Comparison of ENCODE assay signal across 9 mouse cellular contexts in genomic region chr1:155027583-155027982, GRCm38 (mm10).
DNase-seq lines count a peak whose midpoint lies in the region; ATAC-seq lines count a peak whose summit lies in the region.
"Had no signal": no experiment of that assay in that cellular context is flagged by ENCODE, and none has a peak within 500 bp of the region (broad histone marks: within the 10 kb centered on the region; RNA-seq: fewer than 3 reads in every experiment).

No protein-coding gene starts in this region.

- H3K27me3 ChIP-seq in heart, embryonic 16.5 days (ENCODE audit: control insufficient read depth, insufficient read depth, low read length): no peaks in the 10 kb centered on the region
- no peaks in the 10 kb centered on the region for H3K27me3 ChIP-seq in heart, embryonic 12.5 days (replicated peaks)
- no peaks in the 10 kb centered on the region for H3K27me3 ChIP-seq in embryonic facial prominence, embryonic 14.5 days (replicated peaks; ENCODE audit: control insufficient read depth, insufficient read depth, low read length)

- peak; percentile 83 to 86 for DNase-seq in CD8-positive naive resting alpha-beta T cell, adult 2 months (ENCODE audit: low read depth in 2 of 2, low spot score in 2 of 2)
- DNase-seq in embryonic facial prominence, embryonic 14.5 days (ENCODE audit: low spot score): peak; percentile 81
- peak; percentile 75 to 85 for DNase-seq in kidney, postnatal 4 days
- peak; percentile 70 for DNase-seq in mesoderm, embryonic 11.5 days (ENCODE audit: low read depth, low spot score)
- peak; percentile 84 for DNase-seq in thymus, postnatal 25 days
- DNase-seq in cerebellum, adult 11 months: no peak

- H3K4me1 ChIP-seq in heart, embryonic 16.5 days (ENCODE audit: control insufficient read depth, insufficient read depth, low read length): peaks cover 23% of the 10 kb centered on the region
- peaks cover 35% of the 10 kb centered on the region for H3K4me1 ChIP-seq in heart, embryonic 12.5 days (replicated peaks)
- peaks cover 10% of the 10 kb centered on the region; the same call in 1 of the 2 replicates for H3K4me1 ChIP-seq in embryonic facial prominence, embryonic 14.5 days (ENCODE audit: control insufficient read depth, insufficient read depth, low read length)

- H3K36me3 ChIP-seq in heart, embryonic 16.5 days (ENCODE audit: control insufficient read depth, insufficient read depth): no peaks in the 10 kb centered on the region
- H3K36me3 ChIP-seq in heart, embryonic 12.5 days: no peaks in the 10 kb centered on the region
- no peaks in the 10 kb centered on the region for H3K36me3 ChIP-seq in embryonic facial prominence, embryonic 14.5 days (ENCODE audit: control insufficient read depth, insufficient read depth, low read length)
- H3K36me3 ChIP-seq: limb, embryonic 12.5 days had no signal

- 0 out of 2 replicates have a peak overlapping the region, but pooled peaks have one; percentile 44 for H3K27ac ChIP-seq in heart, embryonic 16.5 days (ENCODE audit: low read length)
- no peak overlapping the region for H3K27ac ChIP-seq in heart, embryonic 12.5 days (ENCODE audit: poor library complexity, severe bottlenecking)
- no peak overlapping the region for H3K27ac ChIP-seq in embryonic facial prominence, embryonic 14.5 days (replicated peaks; ENCODE audit: low read depth, low read length)
- H3K27ac ChIP-seq: limb, embryonic 12.5 days had no signal

- WGBS in heart, embryonic 16.5 days: 46% methylated on average over 8 of the region's 8 CpGs
- 48% methylated on average over 7 of the region's 8 CpGs for WGBS in heart, embryonic 12.5 days
- WGBS in embryonic facial prominence, embryonic 14.5 days: 44% methylated on average over 8 of the region's 8 CpGs

- no peak overlapping the region for H3K4me3 ChIP-seq in heart, embryonic 16.5 days (ENCODE audit: low read length)
- H3K4me3 ChIP-seq in heart, embryonic 12.5 days: no peak overlapping the region
- H3K4me3 ChIP-seq in embryonic facial prominence, embryonic 14.5 days (ENCODE audit: low read depth, low read length): no peak overlapping the region
- H3K4me3 ChIP-seq: limb, embryonic 12.5 days had no signal

- H3K9me3 ChIP-seq in heart, embryonic 16.5 days (replicated peaks; ENCODE audit: control insufficient read depth, low read length): 0 out of 2 replicates have a peak, but pooled peaks cover 3% of the 10 kb centered on the region
- no peaks in the 10 kb centered on the region for H3K9me3 ChIP-seq in heart, embryonic 12.5 days (replicated peaks)
- H3K9me3 ChIP-seq in embryonic facial prominence, embryonic 14.5 days (ENCODE audit: control insufficient read depth, low read length): no peaks in the 10 kb centered on the region

- peak; percentile 47; the same call in 1 of the 2 replicates for ATAC-seq in heart, embryonic 16.5 days (replicated peaks; ENCODE audit: extremely low read depth, insufficient read depth, low FRiP score)
- no peak for ATAC-seq in heart, embryonic 12.5 days (ENCODE audit: insufficient number of reproducible peaks, low FRiP score)
- peak; percentile 42; the same call in 1 of the 2 replicates for ATAC-seq in embryonic facial prominence, embryonic 14.5 days (ENCODE audit: low read depth)

- H3K4me2 ChIP-seq in heart, embryonic 16.5 days (ENCODE audit: low read depth, low read length): no peak overlapping the region
- H3K4me2 ChIP-seq in heart, embryonic 12.5 days: no peak overlapping the region
- no peak overlapping the region for H3K4me2 ChIP-seq in embryonic facial prominence, embryonic 14.5 days (ENCODE audit: low read depth, low read length)
- H3K4me2 ChIP-seq: limb, embryonic 12.5 days had no signal

- H3K9ac ChIP-seq in heart, embryonic 16.5 days (ENCODE audit: low read length): no peak overlapping the region
- no peak overlapping the region for H3K9ac ChIP-seq in heart, embryonic 12.5 days
- no peak overlapping the region for H3K9ac ChIP-seq in embryonic facial prominence, embryonic 14.5 days (ENCODE audit: low read depth, low read length)
- H3K9ac ChIP-seq: limb, embryonic 12.5 days had no signal
